Comparison of ENCODE assay signal across 21 mouse cellular contexts in genomic region chr6:52137841-52138535, GRCm38 (mm10). TPM values are rescaled to one million over a fixed set of nuclear protein-coding genes. Genes with fewer than 3 reads are reported as not detected.
DNase-seq lines count a peak whose midpoint lies in the region; ATAC-seq and TF ChIP-seq lines count a peak whose summit lies in the region.
"Had no signal": no experiment of that assay in that cellular context is flagged by ENCODE, and none has a peak within 500 bp of the region (broad histone marks: within the 10 kb centered on the region; RNA-seq: fewer than 3 reads in every experiment).

No protein-coding gene starts in this region.

- H3K4me2 ChIP-seq in lung, embryonic 14.5 days, result no peak overlapping the region
- H3K4me2 ChIP-seq in hindbrain, embryonic 13.5 days, result no peak overlapping the region
- H3K4me2 ChIP-seq: liver, embryonic 11.5 days had no signal

- peak; percentile 44 for DNase-seq in lung, embryonic 14.5 days
- DNase-seq in lung, postnatal 10 days, result no peak
- DNase-seq in brain, embryonic 14.5 days (ENCODE audit: low read depth), result peak; percentile 91
- peak; percentile 81 for DNase-seq in retina, embryonic 14.5 days (ENCODE audit: low spot score)
- no peak for DNase-seq in layer of hippocampus, postnatal 14 days (ENCODE audit: low spot score in 2 of 2)
- no peak for DNase-seq in kidney, adult 2 months
- DNase-seq: adrenal gland, postnatal 36 days; cerebellum, postnatal 14 days; gastrocnemius, postnatal 14 days; heart, postnatal 4 days; kidney, adult 18-20 months; kidney, postnatal 4 days; left cerebral cortex, postnatal 4 days; thymus, adult 18-20 months had no signal

- no peak for TF ChIP-seq POLR2A in brain, embryonic 14.5 days (IDR thresholded peaks at IDR 0.05; ENCODE audit: borderline replicate concordance, extremely low read depth, insufficient read depth, insufficient read length, poor library complexity, severe bottlenecking)
- no peak for TF ChIP-seq POLR2A in kidney, adult 2 months (IDR thresholded peaks at IDR 0.05; ENCODE audit: low read depth, low read length)

- no peaks in the 10 kb centered on the region for H3K36me3 ChIP-seq in lung, embryonic 14.5 days (ENCODE audit: insufficient read depth)
- H3K36me3 ChIP-seq in hindbrain, embryonic 13.5 days, result no peaks in the 10 kb centered on the region
- H3K36me3 ChIP-seq in kidney, adult 2 months (ENCODE audit: control insufficient read depth, insufficient read depth, low read length), result no peaks in the 10 kb centered on the region
- H3K36me3 ChIP-seq: heart, embryonic 10.5 days had no signal

- 60% methylated on average over 9 of the region's 9 CpGs for WGBS in lung, embryonic 14.5 days
- WGBS in hindbrain, embryonic 13.5 days, result 45% methylated on average over 9 of the region's 9 CpGs
- WGBS in kidney, adult 2 months, result 85% methylated on average over 9 of the region's 9 CpGs

- H3K4me3 ChIP-seq in lung, embryonic 14.5 days (ENCODE audit: low read depth, low read length), result no peak overlapping the region
- H3K4me3 ChIP-seq in hindbrain, embryonic 13.5 days, result no peak overlapping the region
- no peak overlapping the region for H3K4me3 ChIP-seq in kidney, adult 2 months (ENCODE audit: insufficient read depth, low read depth, low read length)
- H3K4me3 ChIP-seq: heart, embryonic 10.5 days had no signal

- no peak for ATAC-seq in lung, embryonic 14.5 days (ENCODE audit: insufficient read depth)
- 0 out of 2 replicates have a peak, but pooled peaks have one; percentile 61 for ATAC-seq in hindbrain, embryonic 13.5 days (ENCODE audit: low FRiP score)

- no peaks in the 10 kb centered on the region for H3K9me3 ChIP-seq in lung, embryonic 14.5 days (ENCODE audit: low read depth, low read length)
- no peaks in the 10 kb centered on the region for H3K9me3 ChIP-seq in hindbrain, embryonic 13.5 days
- H3K9me3 ChIP-seq: heart, embryonic 10.5 days had no signal

- no peak for TF ChIP-seq CTCF in lung, embryonic 14.5 days (IDR thresholded peaks at IDR 0.05; ENCODE audit: low read depth)
- TF ChIP-seq CTCF in brain, embryonic 14.5 days (IDR thresholded peaks at IDR 0.05; ENCODE audit: borderline replicate concordance, extremely low read depth, insufficient read depth, insufficient read length), result no peak
- no peak for TF ChIP-seq CTCF in kidney, adult 2 months (conservative IDR thresholded peaks at IDR 0.05; ENCODE audit: insufficient read depth, insufficient read length, low read depth, low read length)

- H3K27ac ChIP-seq in lung, embryonic 14.5 days (ENCODE audit: low read depth), result no peak overlapping the region
- H3K27ac ChIP-seq in hindbrain, embryonic 13.5 days, result 0 out of 2 replicates have a peak overlapping the region, but pooled peaks have one; percentile 48
- H3K27ac ChIP-seq in kidney, adult 2 months (ENCODE audit: insufficient read depth, low read depth, low read length), result no peak overlapping the region
- H3K27ac ChIP-seq: heart, embryonic 10.5 days had no signal

- no peak overlapping the region for H3K9ac ChIP-seq in lung, embryonic 14.5 days
- no peak overlapping the region for H3K9ac ChIP-seq in hindbrain, embryonic 13.5 days

- no peaks in the 10 kb centered on the region; the same call in 1 of the 2 replicates for H3K27me3 ChIP-seq in lung, embryonic 14.5 days (ENCODE audit: insufficient read depth, low read length)
- no peaks in the 10 kb centered on the region for H3K27me3 ChIP-seq in hindbrain, embryonic 13.5 days
- H3K27me3 ChIP-seq in kidney, adult 2 months (replicated peaks; ENCODE audit: control insufficient read depth, insufficient read depth, low read length), result no peaks in the 10 kb centered on the region

- H3K4me1 ChIP-seq in lung, embryonic 14.5 days (ENCODE audit: insufficient read depth), result no peaks in the 10 kb centered on the region
- H3K4me1 ChIP-seq in hindbrain, embryonic 13.5 days (replicated peaks), result peaks cover 14% of the 10 kb centered on the region
- H3K4me1 ChIP-seq in kidney, adult 2 months (ENCODE audit: control insufficient read depth, insufficient read depth, low read length), result no peaks in the 10 kb centered on the region

RNA-seq across cellular contexts. Expression of gene Hoxa1, which starts 20.1 kb away (rescaled TPM):
- 1.8 and 1.9 TPM in 2 replicates for polyA plus RNA-seq in lung, embryonic 14.5 days (2014; fragmentation: Nextera tagmentation; extraction: Ambion mirVana)
- polyA plus RNA-seq in brain, embryonic 14.5 days (2012; rRNA removed), result 0.39 and 1.2 TPM in 2 replicates
- polyA plus RNA-seq in hindbrain, embryonic 13.5 days (2015; fragmentation: Nextera tagmentation; extraction: Ambion mirVana), result 1.5 and 2.0 TPM in 2 replicates
- total RNA-seq in layer of hippocampus, postnatal 14 days (2021), result not detected
- 1.2 and 1.3 TPM in 2 replicates for polyA plus RNA-seq in kidney, adult 2 months (2012; rRNA removed)
- total RNA-seq: layer of hippocampus, postnatal 25 days; left cerebral cortex, postnatal 4 days; megakaryocyte, adult 5-6 weeks; MEL had no signal

RNA-seq across cellular contexts. Expression of gene Hoxa2, which starts 26.6 kb away (rescaled TPM):
- 14.4 and 15.2 TPM in 2 replicates for polyA plus RNA-seq in lung, embryonic 14.5 days (2014; fragmentation: Nextera tagmentation; extraction: Ambion mirVana)
- polyA plus RNA-seq in brain, embryonic 14.5 days (2012; rRNA removed), result 3.2 and 14.2 TPM in 2 replicates
- 39.1 and 40.2 TPM in 2 replicates for polyA plus RNA-seq in hindbrain, embryonic 13.5 days (2015; fragmentation: Nextera tagmentation; extraction: Ambion mirVana)
- total RNA-seq in layer of hippocampus, postnatal 14 days (2021), result not detected
- 1.3 and 1.6 TPM in 2 replicates for polyA plus RNA-seq in kidney, adult 2 months (2012; rRNA removed)
- total RNA-seq: layer of hippocampus, postnatal 25 days; left cerebral cortex, postnatal 4 days; megakaryocyte, adult 5-6 weeks; MEL had no signal

RNA-seq across cellular contexts. Expression of gene 5730596B20Rik, which starts 39.3 kb away (rescaled TPM):
- 2.3 and 2.6 TPM in 2 replicates for polyA plus RNA-seq in lung, embryonic 14.5 days (2014; fragmentation: Nextera tagmentation; extraction: Ambion mirVana)
- polyA plus RNA-seq in brain, embryonic 14.5 days (2012; rRNA removed), result 0.10 and 0.67 TPM in 2 replicates
- 7.6 and 8.3 TPM in 2 replicates for polyA plus RNA-seq in hindbrain, embryonic 13.5 days (2015; fragmentation: Nextera tagmentation; extraction: Ambion mirVana)
- not detected for total RNA-seq in layer of hippocampus, postnatal 14 days (2021)
- 0.19 and 0.22 TPM in 2 replicates for polyA plus RNA-seq in kidney, adult 2 months (2012; rRNA removed)
- total RNA-seq: layer of hippocampus, postnatal 25 days; left cerebral cortex, postnatal 4 days; megakaryocyte, adult 5-6 weeks; MEL had no signal
- polyA plus RNA-seq: small intestine, adult 2 months had no signal

RNA-seq across cellular contexts. Expression of gene Hoxa4, which starts 53.6 kb away (rescaled TPM):
- 7.0 and 7.7 TPM in 2 replicates for polyA plus RNA-seq in lung, embryonic 14.5 days (2014; fragmentation: Nextera tagmentation; extraction: Ambion mirVana)
- 1.9 and 16.4 TPM in 2 replicates for polyA plus RNA-seq in brain, embryonic 14.5 days (2012; rRNA removed)
- 14.5 and 14.8 TPM in 2 replicates for polyA plus RNA-seq in hindbrain, embryonic 13.5 days (2015; fragmentation: Nextera tagmentation; extraction: Ambion mirVana)
- total RNA-seq in layer of hippocampus, postnatal 14 days (2021), result not detected
- polyA plus RNA-seq in kidney, adult 2 months (2012; rRNA removed), result 2.8 TPM in 2 replicates
- total RNA-seq: layer of hippocampus, postnatal 25 days; left cerebral cortex, postnatal 4 days; MEL had no signal

Comparison
In these comparisons a context has a peak if more than half of its experiments do, and no peak if none do; other contexts are left out.
1. DNase-seq: peak in lung, embryonic 14.5 days (single experiment), brain, embryonic 14.5 days (single experiment) and retina, embryonic 14.5 days (single experiment); none in lung, postnatal 10 days (single experiment), layer of hippocampus, postnatal 14 days (0 of 2) and kidney, adult 2 months (single experiment).